Mouse (Mus musculus) ES-Bruce4 (cell line): ENCODE data around the gene Rasal2. TPM values are rescaled to one million over a fixed set of nuclear protein-coding genes. Genes with fewer than 3 reads are reported as not detected.

Experiments
- H3K27ac ChIP-seq: 2 replicates; pipeline ENCODE4 v1.5.1; 2012; ENCODE audit warnings: low read length, inconsistent platforms; ENCODE audit not compliant: insufficient read depth
- H3K27me3 ChIP-seq: 2 replicates; pipeline ENCODE4 v1.6.1; 2012; ENCODE audit warnings: mild to moderate bottlenecking, low read length, inconsistent platforms; ENCODE audit not compliant: control insufficient read depth, poor library complexity, insufficient read depth, severe bottlenecking
- H3K36me3 ChIP-seq: 2 replicates; pipeline ENCODE4 v1.6.1; 2012; ENCODE audit warnings: inconsistent platforms, mild to moderate bottlenecking, low read length, moderate library complexity; ENCODE audit not compliant: control insufficient read depth, poor library complexity, insufficient read depth, severe bottlenecking
- H3K4me1 ChIP-seq: one replicate; pipeline ENCODE4 v1.8.1; 2011; ENCODE audit warnings: low read length; ENCODE audit not compliant: control insufficient read depth, insufficient read depth
- H3K4me3 ChIP-seq: 2 replicates; pipeline ENCODE4 v1.5.1; 2011; ENCODE audit warnings: low read depth, mild to moderate bottlenecking, low read length
- H3K9ac ChIP-seq: 2 replicates; pipeline ENCODE4 v1.6.1; 2012; ENCODE audit warnings: low read depth, mild to moderate bottlenecking, inconsistent platforms; ENCODE audit not compliant: poor library complexity, severe bottlenecking
- H3K9me3 ChIP-seq: replicated peaks from 2 replicates; pipeline ENCODE4 v1.6.1; 2012; ENCODE audit warnings: mild to moderate bottlenecking, low read length, inconsistent platforms; ENCODE audit not compliant: control insufficient read depth, poor library complexity, insufficient read depth, severe bottlenecking
- CTCF ChIP-seq: IDR thresholded peaks from one replicate; pipeline ENCODE4 v1.8.1; 2011; ENCODE audit warnings: low read depth, low read length
- EP300 ChIP-seq: IDR thresholded peaks from 2 replicates; pipeline ENCODE4 v1.6.1; 2011; ENCODE audit warnings: low read depth, low read length; ENCODE audit not compliant: insufficient read depth
- POLR2A ChIP-seq: IDR thresholded peaks from one replicate; pipeline ENCODE4 v1.8.1; 2011; ENCODE audit warnings: low read length; ENCODE audit not compliant: insufficient read depth
- polyA plus RNA-seq: library from polyadenylated mRNA; stranded (reverse); fragments of >200 nt; gene quantifications from 2 replicates; pipeline ENCODE4 v1.2.4, GENCODE M21; 2011; ENCODE audit warnings: low read depth; ENCODE audit not compliant: missing spikeins, insufficient read depth, insufficient read length

The Rasal2 gene
- polyA plus RNA-seq, 1 experiment = 11.6 TPM

- H3K27ac ChIP-seq = no peak overlapping the region
- no peak overlapping the region for H3K9ac ChIP-seq
- H3K9me3 ChIP-seq = no peaks in the 10 kb centered on the region
- H3K27me3 ChIP-seq = no peaks in the 10 kb centered on the region
- no peak overlapping the region for H3K4me3 ChIP-seq
- no peaks in the 10 kb centered on the region for H3K4me1 ChIP-seq
- no peaks in the 10 kb centered on the region for H3K36me3 ChIP-seq
- no peak for TF ChIP-seq EP300
- TF ChIP-seq POLR2A = no peak
- TF ChIP-seq CTCF = no peak
Measured at GRCm38 (mm10) chr1:157208754-157209153, 203.6 kb downstream of the Rasal2 start.

GRCm38 (mm10) chr1:157205685-157206084, 206.7 kb downstream of the Rasal2 start:
- no peaks in the 10 kb centered on the region for H3K9me3 ChIP-seq
- no peaks in the 10 kb centered on the region for H3K36me3 ChIP-seq
- H3K4me1 ChIP-seq = no peaks in the 10 kb centered on the region
- no peak overlapping the region for H3K27ac ChIP-seq
- no peak for TF ChIP-seq EP300
- TF ChIP-seq POLR2A = no peak
- TF ChIP-seq CTCF = no peak
- no peaks in the 10 kb centered on the region for H3K27me3 ChIP-seq
- no peak overlapping the region for H3K9ac ChIP-seq
- H3K4me3 ChIP-seq = no peak overlapping the region

GRCm38 (mm10) chr1:157183043-157183442, 229.4 kb downstream of the Rasal2 start:
- no peak overlapping the region for H3K27ac ChIP-seq
- H3K9me3 ChIP-seq = no peaks in the 10 kb centered on the region
- no peaks in the 10 kb centered on the region for H3K36me3 ChIP-seq
- no peaks in the 10 kb centered on the region for H3K27me3 ChIP-seq
- H3K9ac ChIP-seq = no peak overlapping the region
- H3K4me3 ChIP-seq = no peak overlapping the region
- TF ChIP-seq EP300 (no peak), POLR2A (no peak), CTCF (no peak)
- no peaks in the 10 kb centered on the region for H3K4me1 ChIP-seq

- Histone ChIP-seq H3K9ac (no peak overlapping the region), H3K4me1 (no peaks in the 10 kb centered on the region), H3K36me3 (no peaks in the 10 kb centered on the region), H3K9me3 (no peaks in the 10 kb centered on the region), H3K27me3 (no peaks in the 10 kb centered on the region), H3K27ac (no peak overlapping the region), H3K4me3 (no peak overlapping the region)
- TF ChIP-seq EP300 (no peak), POLR2A (no peak), CTCF (no peak)
Measured at GRCm38 (mm10) chr1:157182431-157182830, 230.0 kb downstream of the Rasal2 start.

- H3K4me3 ChIP-seq = no peak overlapping the region
- H3K9me3 ChIP-seq = no peaks in the 10 kb centered on the region
- H3K9ac ChIP-seq = no peak overlapping the region
- no peaks in the 10 kb centered on the region for H3K27me3 ChIP-seq
- H3K36me3 ChIP-seq = no peaks in the 10 kb centered on the region
- no peaks in the 10 kb centered on the region for H3K4me1 ChIP-seq
- no peak for TF ChIP-seq CTCF
- no peak for TF ChIP-seq EP300
- no peak for TF ChIP-seq POLR2A
- H3K27ac ChIP-seq = no peak overlapping the region
Measured at GRCm38 (mm10) chr1:157181081-157181480, 231.3 kb downstream of the Rasal2 start.

- Histone ChIP-seq H3K36me3 (no peaks in the 10 kb centered on the region), H3K9ac (no peak overlapping the region), H3K4me3 (no peak overlapping the region), H3K27me3 (no peaks in the 10 kb centered on the region), H3K9me3 (no peaks in the 10 kb centered on the region), H3K4me1 (no peaks in the 10 kb centered on the region), H3K27ac (no peak overlapping the region)
- no peak for TF ChIP-seq EP300
- no peak for TF ChIP-seq CTCF
- TF ChIP-seq POLR2A = no peak
Measured at GRCm38 (mm10) chr1:157178988-157179764, 233.2 kb downstream of the Rasal2 start.
